Mouse (Mus musculus) stomach, embryonic 16.5 days (tissue): ENCODE data around the gene Fcamr. TPM values are rescaled to one million over a fixed set of nuclear protein-coding genes. Genes with fewer than 3 reads are reported as not detected.

Source experiments
- ATAC-seq: fragments of 200-750 bp; cut with Nextera tagmentation; 2 replicates; pipeline ENCODE4 v1.8.0; 2017; ENCODE audit warnings: moderate number of reproducible peaks, moderate TSS enrichment; ENCODE audit not compliant: insufficient read depth, low FRiP score
- H3K27ac ChIP-seq: fragments of 300-500 bp; sonication (generic); 2 replicates; pipeline ENCODE4 v1.5.1; 2014; ENCODE audit warnings: low read length
- H3K27me3 ChIP-seq: fragments of 300-500 bp; sonication (generic); 2 replicates; pipeline ENCODE4 v1.6.1; 2014; ENCODE audit warnings: low read length, control low read depth, mixed read lengths; ENCODE audit not compliant: control insufficient read depth, insufficient read depth
- H3K36me3 ChIP-seq: fragments of 300-500 bp; sonication (generic); 2 replicates; pipeline ENCODE4 v1.6.1; 2014; ENCODE audit warnings: low read length; ENCODE audit not compliant: control insufficient read depth, insufficient read depth
- H3K4me1 ChIP-seq: fragments of 300-500 bp; sonication (generic); 2 replicates; pipeline ENCODE4 v1.6.1; 2014; ENCODE audit warnings: low read length, control low read depth, mixed read lengths; ENCODE audit not compliant: control insufficient read depth, insufficient read depth
- H3K4me2 ChIP-seq: fragments of 300-500 bp; sonication (generic); 2 replicates; pipeline ENCODE4 v1.6.1; 2014; ENCODE audit warnings: low read depth, low read length, mixed read lengths
- H3K4me3 ChIP-seq: fragments of 300-500 bp; sonication (generic); replicated peaks from 2 replicates; pipeline ENCODE4 v1.5.1; 2014; ENCODE audit warnings: mild to moderate bottlenecking, low read length
- H3K9ac ChIP-seq: fragments of 300-500 bp; sonication (generic); 2 replicates; pipeline ENCODE4 v1.6.1; 2014; ENCODE audit warnings: low read length
- H3K9me3 ChIP-seq: fragments of 300-500 bp; sonication (generic); replicated peaks from 2 replicates; pipeline ENCODE4 v1.6.1; 2016; ENCODE audit warnings: low read length, control low read depth; ENCODE audit not compliant: control insufficient read depth
- WGBS: fragments of 180-500 bp; shearing (Covaris S2); extraction: QIAGEN DNeasy Blood & Tissue Kit; methylation state at CpG from one replicate; pipeline ENCODE4 v1.1.7; 2014; 5-methylcytosine and 5-hydroxymethylcytosine counted together
- polyA plus RNA-seq: library from polyadenylated mRNA; unstranded; fragments of >200 nt; fragmentation: Nextera tagmentation; extraction: Ambion mirVana; gene quantifications from 2 replicates; pipeline ENCODE4 v1.2.1, GENCODE M21; 2015

The Fcamr gene
- polyA plus RNA-seq: 0.42 and 0.56 TPM in 2 replicates

DNA sequence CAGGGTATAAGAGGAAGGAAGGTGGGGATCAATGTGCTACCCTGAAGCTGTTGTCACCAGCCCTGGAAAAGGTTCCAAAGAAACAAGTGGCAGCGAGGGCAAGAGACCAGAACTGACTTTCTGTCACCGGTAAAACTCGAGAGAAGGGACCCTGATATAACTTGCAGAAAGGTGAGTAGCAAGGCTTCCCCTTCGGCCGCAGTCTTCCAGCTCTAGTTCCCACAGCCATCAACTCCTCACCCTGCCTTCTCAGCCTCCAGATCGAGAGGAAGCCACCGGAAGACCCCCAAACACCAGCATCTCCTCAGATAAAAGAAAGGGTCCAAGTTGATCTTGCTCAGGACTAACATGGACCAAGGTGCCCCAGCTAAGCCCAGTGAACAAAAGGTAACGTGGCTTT, at the start of gene Fcamr:
Fcamr (plus strand) TSS at position 301 of the 400 bp plus-strand sequence.
- Histone ChIP-seq H3K9ac (no peak within 1 kb of the TSS), H3K4me3 (no peak within 1 kb of the TSS), H3K9me3 (no peaks in the 10 kb centered on the region), H3K36me3 (no peaks in the 10 kb centered on the region), H3K27ac (no peak within 1 kb of the TSS), H3K27me3 (no peaks in the 10 kb centered on the region), H3K4me1 (no peaks in the 10 kb centered on the region; the same call in 1 of the 2 replicates), H3K4me2 (no peak within 1 kb of the TSS)
- ATAC-seq: no peak
- 87% methylated on average over 8 of the region's 8 CpGs for WGBS

GRCm38 (mm10) chr1:130759689-130760088, 41.0 kb upstream of the Fcamr start:
- ATAC-seq: no peak
- Histone ChIP-seq H3K9me3 (no peaks in the 10 kb centered on the region), H3K4me1 (no peaks in the 10 kb centered on the region), H3K4me3 (no peak overlapping the region), H3K27me3 (no peaks in the 10 kb centered on the region), H3K27ac (no peak overlapping the region), H3K9ac (no peak overlapping the region), H3K4me2 (no peak overlapping the region), H3K36me3 (no peaks in the 10 kb centered on the region)
- 64% methylated on average over 9 of the region's 9 CpGs for WGBS

GRCm38 (mm10) chr1:130761597-130761996, 39.1 kb upstream of the Fcamr start:
- H3K27ac ChIP-seq: peak overlapping the region; percentile 41; the same call in 1 of the 2 replicates
- WGBS: 48% methylated on average over 1 of the region's 1 CpGs
- ATAC-seq: no peak

GRCm38 (mm10) chr1:130762045-130762760, 38.5 kb upstream of the Fcamr start:
- no peak overlapping the region for H3K27ac ChIP-seq

More at GRCm38 (mm10) chr1:130761597-130761996, 39.1 kb upstream of the Fcamr start:
- no peaks in the 10 kb centered on the region for H3K36me3 ChIP-seq
- H3K9ac ChIP-seq: no peak overlapping the region
- no peak overlapping the region for H3K4me3 ChIP-seq
- H3K4me1 ChIP-seq: no peaks in the 10 kb centered on the region
- H3K9me3 ChIP-seq: no peaks in the 10 kb centered on the region
- H3K27me3 ChIP-seq: no peaks in the 10 kb centered on the region
- H3K4me2 ChIP-seq: no peak overlapping the region

DNA sequence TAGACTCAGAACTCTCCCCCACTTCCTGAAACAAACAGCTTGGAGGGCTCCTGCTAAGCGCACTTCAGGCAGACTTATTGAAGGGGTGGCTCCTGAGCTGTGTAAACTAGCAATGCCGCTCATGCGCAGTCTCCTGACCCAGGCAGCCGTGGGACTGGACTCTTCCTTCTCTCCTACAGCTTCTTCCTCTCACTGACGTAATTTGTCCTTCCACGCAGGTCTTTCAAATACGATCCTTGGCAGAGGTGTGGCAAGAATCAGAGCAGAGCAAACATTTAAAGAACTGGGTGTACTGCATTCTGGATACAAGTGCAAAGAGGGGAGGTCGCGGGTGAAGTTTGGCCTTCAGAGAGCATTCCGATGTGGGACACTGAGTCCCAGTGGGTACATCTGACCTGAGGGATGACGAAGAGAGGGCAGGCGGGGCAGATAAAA, 36.7 kb upstream of the Fcamr start:
- Histone ChIP-seq H3K4me3 (no peak overlapping the region), H3K4me2 (peak overlapping the region; percentile 26; the same call in 1 of the 2 replicates), H3K36me3 (no peaks in the 10 kb centered on the region), H3K27me3 (no peaks in the 10 kb centered on the region), H3K9ac (no peak overlapping the region), H3K27ac (peak overlapping the region; percentile 84), H3K4me1 (no peaks in the 10 kb centered on the region), H3K9me3 (no peaks in the 10 kb centered on the region)
- 56% methylated on average over 12 of the region's 12 CpGs for WGBS
- peak; percentile 93 for ATAC-seq

More at GRCm38 (mm10) chr1:130762045-130762760, 38.5 kb upstream of the Fcamr start:
- H3K4me2 ChIP-seq: no peak overlapping the region
- WGBS: 76% methylated on average over 3 of the region's 3 CpGs
- H3K9ac ChIP-seq: no peak overlapping the region
- no peaks in the 10 kb centered on the region for H3K4me1 ChIP-seq
- no peaks in the 10 kb centered on the region for H3K27me3 ChIP-seq
- no peak overlapping the region for H3K4me3 ChIP-seq
- H3K9me3 ChIP-seq: no peaks in the 10 kb centered on the region
- H3K36me3 ChIP-seq: no peaks in the 10 kb centered on the region
- ATAC-seq: no peak

DNA sequence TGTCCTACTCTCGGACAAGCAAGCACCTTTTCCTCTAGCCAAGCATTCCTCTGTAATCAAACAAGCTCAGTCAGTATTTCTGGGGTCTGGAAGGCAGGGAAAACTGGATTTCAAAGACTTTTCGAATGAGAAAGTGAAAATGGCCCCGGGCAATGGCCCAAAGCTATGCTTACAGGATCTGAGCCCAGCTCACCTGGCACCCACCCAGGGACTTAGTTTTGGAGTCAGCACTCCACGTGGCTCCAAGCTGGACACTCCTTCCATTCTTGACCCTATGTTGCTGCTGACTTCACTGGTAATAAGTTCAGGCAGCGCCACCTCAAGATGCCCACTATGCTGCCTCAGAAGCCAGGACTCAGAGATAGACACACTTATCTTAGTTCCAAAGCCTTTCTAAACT, 33.6 kb upstream of the Fcamr start:
- 82% methylated on average over 5 of the region's 5 CpGs for WGBS

DNA sequence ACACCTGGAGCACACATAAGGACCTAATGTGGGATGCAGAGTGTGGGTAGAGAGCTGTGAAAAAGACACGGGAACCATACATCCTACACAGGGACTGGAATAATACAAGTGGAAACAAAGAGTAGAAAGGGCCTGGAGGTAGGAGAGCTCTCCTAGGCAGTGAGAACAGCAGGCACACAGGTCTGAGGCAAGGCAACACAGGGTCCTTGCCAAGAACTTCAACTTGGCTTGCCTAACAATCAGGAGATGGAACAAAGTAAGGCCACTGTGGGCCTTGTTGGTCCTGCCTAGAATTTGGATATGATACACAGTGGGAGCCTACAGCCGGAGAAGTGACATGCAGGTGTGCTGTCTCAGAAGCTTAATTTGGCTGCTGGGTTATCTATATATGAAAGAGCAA, 30.8 kb upstream of the Fcamr start:
- no peak overlapping the region for H3K9ac ChIP-seq
- no peak for ATAC-seq
- no peaks in the 10 kb centered on the region for H3K4me1 ChIP-seq
- H3K9me3 ChIP-seq: no peaks in the 10 kb centered on the region
- H3K4me2 ChIP-seq: no peak overlapping the region
- H3K36me3 ChIP-seq: no peaks in the 10 kb centered on the region
- no peaks in the 10 kb centered on the region for H3K27me3 ChIP-seq
- H3K4me3 ChIP-seq: no peak overlapping the region
- peak overlapping the region; percentile 56 for H3K27ac ChIP-seq
- WGBS: 85% methylated on average over 2 of the region's 2 CpGs

More for the DNA sequence above, 33.6 kb upstream of the Fcamr start:
- H3K4me3 ChIP-seq: no peak overlapping the region
- H3K9ac ChIP-seq: no peak overlapping the region
- H3K27me3 ChIP-seq: no peaks in the 10 kb centered on the region
- H3K9me3 ChIP-seq: no peaks in the 10 kb centered on the region
- ATAC-seq: no peak
- H3K4me1 ChIP-seq: no peaks in the 10 kb centered on the region
- H3K4me2 ChIP-seq: no peak overlapping the region
- H3K36me3 ChIP-seq: no peaks in the 10 kb centered on the region
- H3K27ac ChIP-seq: no peak overlapping the region

GRCm38 (mm10) chr1:130770487-130770886, 30.2 kb upstream of the Fcamr start:
- Histone ChIP-seq H3K27me3 (no peaks in the 10 kb centered on the region), H3K9ac (no peak overlapping the region), H3K4me1 (no peaks in the 10 kb centered on the region), H3K36me3 (no peaks in the 10 kb centered on the region), H3K9me3 (no peaks in the 10 kb centered on the region), H3K27ac (peak overlapping the region; percentile 58), H3K4me3 (no peak overlapping the region), H3K4me2 (no peak overlapping the region)
- WGBS: 70% methylated on average over 4 of the region's 4 CpGs
- ATAC-seq: peak; percentile 89

DNA sequence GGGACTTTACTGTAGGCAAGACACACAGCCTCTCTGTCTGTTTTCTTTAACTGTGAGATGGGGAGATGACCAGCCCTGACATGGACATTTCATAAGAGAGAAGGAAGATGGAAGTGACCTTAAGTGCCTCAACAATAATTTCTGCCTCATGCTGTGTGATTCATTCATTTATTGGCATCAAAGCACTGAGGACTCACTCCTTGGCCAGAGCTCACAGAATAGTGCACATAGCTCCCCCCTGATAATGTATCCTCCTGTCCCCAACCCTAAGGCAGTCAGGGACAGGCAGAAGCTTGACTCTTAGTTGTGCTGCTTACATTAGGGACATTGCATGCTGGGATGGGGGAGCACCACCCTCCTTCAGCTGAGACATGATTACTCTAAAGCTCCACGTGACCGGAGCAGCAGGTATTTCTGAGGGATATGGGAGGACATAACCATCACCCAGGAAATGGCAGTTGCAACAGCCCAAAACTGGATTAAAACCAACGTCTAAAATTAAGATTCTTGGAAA, 29.7 kb upstream of the Fcamr start:
- no peak overlapping the region for H3K4me3 ChIP-seq
- H3K27ac ChIP-seq: peak overlapping the region; percentile 58; the same call in 1 of the 2 replicates
- no peaks in the 10 kb centered on the region for H3K9me3 ChIP-seq
- no peaks in the 10 kb centered on the region for H3K4me1 ChIP-seq
- H3K27me3 ChIP-seq: no peaks in the 10 kb centered on the region
- WGBS: 57% methylated on average over 3 of the region's 3 CpGs
- H3K9ac ChIP-seq: no peak overlapping the region
- H3K4me2 ChIP-seq: no peak overlapping the region
- H3K36me3 ChIP-seq: no peaks in the 10 kb centered on the region
- ATAC-seq: no peak
